Mouse (Mus musculus): ENCODE results near the gene Ggt5. TPM values are rescaled to one million over a fixed set of nuclear protein-coding genes. Genes with fewer than 3 reads are reported as not detected.
"Not testable (repeated sequence)": the region's sequence is repeated elsewhere in the genome, so short reads cannot be mapped to it uniquely, and the experiment has no call there.

The Ggt5 gene
- 1 to 10 TPM; 2.6 to 5.0 (median 4.3) TPM for total RNA-seq (2022)

DNA sequence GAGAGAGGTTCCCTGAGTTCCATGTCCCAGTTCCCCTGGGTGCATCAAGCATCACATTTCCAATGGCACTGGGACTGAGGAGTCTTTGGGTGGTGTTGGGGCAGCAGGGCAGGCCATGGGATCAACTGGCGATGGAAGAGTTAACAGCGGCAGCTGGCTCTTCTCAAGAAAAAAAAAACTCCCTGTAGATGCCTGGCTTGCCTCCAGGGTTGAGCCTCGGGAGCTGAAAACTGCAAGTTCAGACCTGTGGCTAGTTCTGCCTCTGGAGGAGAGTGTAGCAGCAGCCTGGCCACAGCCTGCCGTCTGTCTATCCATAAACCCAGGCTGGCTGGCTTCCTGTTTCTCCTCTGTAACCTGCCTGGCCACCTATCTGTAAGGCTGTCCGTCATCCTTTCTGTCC lies at the start of gene Ggt5:
Gene Ggt5 (plus strand): TSS at position 212 of the 400 bp plus-strand sequence.
- no peak for DNase-seq (ENCODE audit: low spot score in 2 of 2)

DNA sequence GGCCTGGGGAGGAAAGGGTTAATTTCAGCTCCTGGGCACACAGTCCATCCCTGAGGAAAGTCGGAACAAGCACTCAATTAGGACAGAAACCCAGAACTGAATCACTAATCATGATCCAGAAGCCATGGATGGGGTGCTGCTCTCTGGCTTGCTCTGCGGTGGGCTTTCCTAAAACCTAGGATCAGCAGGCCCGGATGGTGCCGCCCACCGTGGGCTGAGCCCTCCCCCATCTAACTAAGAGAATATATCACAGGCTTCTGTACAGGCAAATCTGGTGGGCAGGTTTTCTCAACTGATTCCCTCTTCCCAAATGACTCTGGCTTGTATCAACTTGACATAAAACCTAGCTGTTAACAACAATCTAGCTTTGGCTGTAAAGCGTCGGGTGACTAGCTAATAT lies 41.2 kb upstream of the Ggt5 start:
- DNase-seq (ENCODE audit: low spot score in 2 of 2), result no peak

DNA sequence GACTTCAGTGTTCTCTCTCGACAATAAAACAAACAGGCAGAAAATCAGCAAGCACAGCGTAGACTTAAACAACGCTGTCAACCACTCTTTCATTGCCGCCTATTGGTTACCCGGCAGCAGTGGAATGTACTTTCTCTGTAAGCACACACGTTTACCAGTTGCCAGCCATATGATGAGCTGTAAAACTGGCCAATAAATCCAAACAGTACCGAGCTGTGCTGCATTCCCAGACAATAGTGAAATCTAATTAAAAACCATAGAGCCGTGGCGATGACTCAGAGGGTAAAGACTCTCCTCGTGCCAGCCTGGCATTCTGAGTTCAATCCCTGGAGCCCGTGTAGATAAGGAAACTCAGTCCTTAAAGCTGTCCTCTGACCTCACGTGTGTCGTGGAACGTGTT lies 40.7 kb upstream of the Ggt5 start:
- no peak for DNase-seq (ENCODE audit: low spot score in 2 of 2)

DNA sequence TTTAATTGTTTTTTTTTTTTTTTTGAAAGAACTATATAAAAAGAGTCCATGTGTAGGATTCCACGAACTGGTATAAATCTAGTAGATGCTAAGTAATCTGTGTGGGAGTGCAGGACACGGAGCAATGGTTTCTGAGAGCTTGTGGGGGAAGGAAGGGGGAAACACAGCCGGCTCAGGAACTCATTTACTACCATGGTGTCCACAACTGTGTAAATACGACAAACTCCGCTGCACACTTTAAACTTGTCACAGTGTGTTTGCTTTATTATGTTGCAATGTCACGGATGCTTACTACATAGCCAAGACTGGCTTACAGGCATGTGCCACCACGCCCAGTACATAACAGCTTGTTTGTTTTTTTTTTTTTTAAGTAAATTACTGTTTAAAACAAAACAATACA lies 39.3 kb upstream of the Ggt5 start:
- DNase-seq (ENCODE audit: low spot score in 2 of 2), result no peak

DNA sequence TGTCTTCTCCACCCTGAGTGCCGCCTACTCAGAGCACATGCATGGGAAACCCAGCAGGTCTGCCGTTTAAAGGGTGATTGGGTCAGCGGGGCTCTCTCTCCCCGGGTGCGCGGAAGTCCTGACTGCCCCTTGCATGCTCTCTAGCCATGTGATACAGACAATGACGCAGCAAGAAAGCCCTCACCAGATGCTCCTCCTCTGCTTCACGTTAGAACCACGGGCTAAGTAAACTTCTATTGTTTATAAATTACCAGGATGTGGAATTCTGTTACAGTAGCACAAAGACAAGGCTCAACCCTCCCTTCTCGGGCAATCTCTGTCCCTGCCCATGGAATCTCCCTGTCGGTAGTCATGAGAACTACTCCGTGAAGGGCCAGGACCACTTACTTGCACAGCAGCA lies 38.0 kb upstream of the Ggt5 start:
- DNase-seq (ENCODE audit: low spot score in 2 of 2), result no peak

DNA sequence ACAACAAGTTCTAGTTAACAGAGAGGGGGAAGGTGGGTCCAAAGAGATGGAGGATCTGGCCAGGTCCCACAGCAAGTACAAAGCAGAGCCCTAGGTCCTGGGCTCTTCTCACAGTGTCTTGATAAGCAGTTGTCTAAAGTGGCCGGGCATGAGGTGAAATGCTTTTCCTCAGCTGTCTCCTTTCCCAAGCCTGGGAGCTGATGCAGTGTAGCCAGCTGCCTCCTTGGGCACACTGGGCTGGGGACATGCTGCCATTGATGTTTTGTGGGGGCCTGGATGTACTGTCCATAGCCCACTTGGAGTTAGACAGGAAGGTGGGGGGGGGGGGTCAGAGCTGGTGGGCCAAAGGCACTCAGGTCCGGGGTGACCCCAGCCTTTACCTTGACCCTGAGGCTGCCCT lies 37.0 kb upstream of the Ggt5 start:
- DNase-seq (ENCODE audit: low spot score in 2 of 2), result no peak

DNA sequence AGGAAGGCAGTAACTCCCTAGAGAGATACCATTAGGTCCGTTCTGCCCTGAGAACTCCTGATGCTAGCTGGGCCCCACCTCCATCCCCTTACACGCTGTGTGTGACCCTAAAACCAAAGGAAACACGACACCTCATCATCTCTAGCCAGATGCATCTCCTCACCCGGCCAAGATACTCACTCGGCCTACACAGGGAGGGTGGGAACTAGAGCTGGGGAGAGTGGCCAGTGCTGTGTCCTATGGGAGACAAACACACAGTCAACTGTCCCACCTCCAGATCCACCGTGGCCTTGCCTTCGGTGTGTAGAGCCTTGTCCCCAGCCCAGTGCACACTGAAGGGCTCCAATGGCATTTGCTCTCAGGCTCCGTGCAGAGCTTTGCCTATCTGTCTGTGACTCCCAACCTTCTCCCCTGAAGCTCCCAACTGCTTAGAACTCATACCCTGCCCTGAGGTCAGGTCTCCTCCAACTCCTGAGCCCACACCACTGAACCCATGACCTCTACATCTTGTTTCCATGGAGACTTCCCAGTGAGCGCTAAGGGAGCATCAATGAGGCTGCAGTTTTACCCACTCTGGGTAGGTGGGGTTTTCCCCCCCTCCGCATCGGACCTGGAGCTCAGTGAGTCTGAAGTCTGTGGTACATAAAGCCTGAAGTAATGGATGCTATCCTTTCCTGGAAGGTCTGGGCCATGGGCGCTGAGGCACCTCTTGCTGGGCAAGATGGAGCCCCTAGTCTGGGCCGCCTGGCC lies 36.3 kb upstream of the Ggt5 start:
- no peak for DNase-seq (ENCODE audit: low spot score in 2 of 2)

DNA sequence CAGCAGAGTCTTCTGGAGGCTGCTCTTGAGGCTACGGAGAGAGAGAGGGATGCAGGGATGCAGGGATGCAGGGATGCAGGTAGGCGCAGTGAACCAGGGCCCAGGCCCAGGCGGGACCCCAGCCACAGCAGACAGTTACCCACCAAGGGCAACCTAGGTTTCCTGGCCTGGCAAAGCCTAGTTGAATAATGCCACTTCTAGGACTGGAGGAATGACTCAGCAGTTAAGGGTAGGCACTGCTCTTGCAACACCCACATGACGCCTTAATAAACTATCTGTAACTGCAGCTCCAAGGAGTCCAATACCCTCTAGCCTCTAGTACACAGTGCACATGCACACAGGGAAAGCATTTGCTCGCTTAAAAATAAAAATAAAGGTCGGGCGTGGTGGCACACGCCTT lies 35.0 kb upstream of the Ggt5 start:
- no peak for DNase-seq (ENCODE audit: low spot score in 2 of 2)

DNA sequence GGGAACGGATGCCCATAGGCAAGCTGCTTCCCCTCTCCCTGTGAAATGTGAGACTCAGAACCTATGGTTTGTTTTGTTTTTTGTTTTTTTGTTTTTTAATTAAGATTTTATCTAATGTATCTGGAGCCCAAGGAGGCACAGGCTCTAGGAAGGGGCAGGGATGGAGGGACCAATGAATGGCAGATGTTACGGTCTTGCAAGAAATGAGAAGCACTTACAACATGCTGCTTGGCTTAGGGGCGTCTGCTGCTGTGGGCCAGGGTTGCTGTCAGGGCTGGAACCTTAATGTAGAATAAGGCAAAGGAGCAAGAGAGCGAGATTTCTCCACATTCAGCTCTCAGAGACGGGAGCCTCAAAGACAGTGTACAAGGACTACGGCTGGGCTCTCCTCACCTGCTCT lies 33.6 kb upstream of the Ggt5 start:
- no peak for DNase-seq (ENCODE audit: low spot score in 2 of 2)

DNA sequence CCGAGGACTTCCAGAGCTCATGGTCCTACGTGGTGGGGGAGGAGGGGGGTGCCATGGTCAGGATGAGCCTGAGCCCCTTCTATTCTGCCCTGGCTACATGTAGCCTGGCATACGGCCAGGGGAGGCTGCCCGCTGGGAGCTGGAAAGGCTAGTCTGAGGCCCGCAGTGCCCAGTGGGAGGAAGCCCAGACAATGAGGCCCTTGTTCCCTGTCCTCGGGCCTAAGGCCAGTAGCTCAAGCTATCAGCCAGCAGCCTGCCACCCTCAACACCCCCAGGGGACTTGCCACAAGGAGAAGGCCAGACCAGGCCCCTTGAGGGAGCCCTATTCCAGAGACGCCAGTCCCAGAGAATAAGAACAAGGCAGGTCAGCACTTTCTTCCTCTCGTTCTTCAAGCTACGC lies 33.1 kb upstream of the Ggt5 start:
- DNase-seq (ENCODE audit: low spot score in 2 of 2), result peak; percentile 83 to 90

DNA sequence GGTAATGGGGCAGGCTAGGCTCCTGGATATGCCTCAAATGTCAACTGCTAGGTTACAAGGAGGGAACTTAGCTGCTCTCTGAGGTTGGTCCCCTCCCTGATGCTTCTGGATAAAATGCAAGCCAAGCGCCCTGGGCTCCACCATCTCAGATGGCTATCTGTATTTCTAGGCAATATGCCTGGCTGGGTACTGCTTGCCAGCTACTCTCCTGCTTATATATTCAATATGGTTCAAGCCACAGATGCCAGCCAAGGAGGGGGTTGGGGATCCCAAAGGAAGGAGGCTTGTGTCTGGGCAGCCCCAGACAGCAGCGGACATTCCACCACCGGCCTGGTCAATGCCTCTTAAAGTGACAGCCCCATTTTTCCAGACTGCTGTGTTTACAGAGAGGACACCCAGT lies 30.6 kb upstream of the Ggt5 start:
- DNase-seq (ENCODE audit: low spot score in 2 of 2), result peak in 1 of 2 experiments; percentile 24

DNA sequence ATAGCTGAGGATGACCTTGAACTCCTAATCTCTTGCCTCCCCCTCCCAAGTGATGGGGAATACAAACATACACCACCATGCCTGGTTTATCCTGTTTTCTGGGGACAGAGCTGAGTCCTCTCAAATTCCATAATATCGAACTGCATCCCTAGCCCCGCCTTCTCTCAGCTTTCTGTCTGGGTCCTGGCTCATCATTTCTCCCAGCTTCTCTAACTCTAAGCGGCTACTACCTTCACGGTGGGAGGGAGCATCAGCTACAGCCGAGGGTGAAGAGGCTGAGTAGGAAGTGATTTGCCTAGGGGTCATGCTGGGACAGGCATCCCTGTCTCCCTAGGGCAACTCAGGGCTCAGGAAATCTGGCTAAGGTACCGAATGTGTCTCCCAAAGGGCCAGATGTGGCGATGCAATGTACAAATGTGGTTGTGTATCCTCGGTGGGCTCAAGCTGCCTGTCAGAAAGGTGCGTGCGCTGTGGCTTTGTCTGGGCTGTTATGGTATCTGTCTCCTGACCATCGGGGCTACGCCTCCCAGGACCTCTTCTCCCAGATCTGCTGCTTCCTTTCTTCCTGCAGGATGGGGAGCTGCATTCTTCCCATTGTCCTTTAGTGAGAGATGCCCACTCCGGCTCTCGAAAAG lies 30.0 kb upstream of the Ggt5 start:
- DNase-seq (ENCODE audit: low spot score in 2 of 2), result no peak

DNA sequence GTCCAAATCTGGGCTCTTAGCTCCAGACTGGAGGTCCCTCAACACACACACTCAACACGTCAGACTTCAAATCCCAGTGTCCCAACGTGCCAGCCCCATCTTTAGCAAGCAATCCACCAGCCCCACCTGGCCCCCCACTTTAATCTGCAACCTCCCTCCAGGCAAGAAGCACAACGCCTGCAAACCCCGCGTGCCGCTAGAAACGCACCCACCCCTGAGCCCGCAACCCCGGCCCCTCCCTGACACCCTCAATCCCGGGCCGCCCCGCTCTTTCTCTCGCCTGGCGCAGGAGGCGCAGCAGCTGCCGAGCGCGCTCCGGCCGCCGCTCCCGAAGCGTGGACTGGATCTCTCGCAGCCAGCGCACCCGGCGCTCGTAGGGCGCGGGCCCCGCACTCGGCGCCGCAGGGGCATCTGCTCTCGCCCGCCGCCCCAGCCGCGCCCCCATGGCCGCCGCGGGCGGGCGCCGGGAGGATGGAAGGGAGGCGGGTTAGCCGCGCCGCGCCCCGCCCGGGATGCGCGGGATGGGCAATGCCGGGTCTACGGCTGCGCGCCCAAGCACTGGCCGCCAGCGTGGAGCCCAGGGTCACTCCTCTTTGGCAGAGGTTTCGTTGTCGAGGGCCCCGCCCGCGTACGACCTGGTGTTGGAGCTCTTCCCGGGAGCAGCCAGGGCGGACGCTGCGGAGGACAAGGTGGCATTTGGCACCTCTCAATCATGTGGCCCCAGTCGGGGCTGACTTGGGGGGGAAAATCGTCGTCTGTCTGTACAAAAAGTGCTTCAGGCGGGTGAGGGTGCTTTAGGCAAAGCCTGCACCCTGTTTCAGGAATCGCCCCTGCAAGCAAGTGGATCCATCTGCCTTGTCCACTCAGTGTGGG lies 29.2 kb upstream of the Ggt5 start, which contains the start of gene Lrrc75b:
Gene Lrrc75b (minus strand): TSS at position 655 of the 873 bp plus-strand sequence.
- peak in 1 of 2 experiments; percentile 20 for DNase-seq (ENCODE audit: low spot score in 2 of 2)

DNA sequence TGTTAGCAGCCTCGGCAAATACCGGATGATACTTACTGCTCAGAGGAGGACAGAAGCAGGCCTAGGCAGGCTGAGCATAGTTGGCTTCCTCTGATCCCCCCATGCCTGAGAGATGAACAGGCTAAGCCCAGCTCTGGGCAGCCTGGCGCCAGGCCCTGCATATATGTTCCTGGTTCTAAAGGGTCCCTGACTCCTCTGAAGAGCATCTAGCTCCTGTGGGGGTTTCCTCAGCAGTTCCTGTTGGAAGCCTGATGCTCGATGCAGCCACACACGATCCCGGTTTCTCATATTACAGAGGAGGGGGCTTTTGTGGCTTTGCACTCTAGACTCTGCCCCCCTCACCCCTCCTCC lies 28.6 kb upstream of the Ggt5 start:
- no peak for DNase-seq (ENCODE audit: low spot score in 2 of 2)

DNA sequence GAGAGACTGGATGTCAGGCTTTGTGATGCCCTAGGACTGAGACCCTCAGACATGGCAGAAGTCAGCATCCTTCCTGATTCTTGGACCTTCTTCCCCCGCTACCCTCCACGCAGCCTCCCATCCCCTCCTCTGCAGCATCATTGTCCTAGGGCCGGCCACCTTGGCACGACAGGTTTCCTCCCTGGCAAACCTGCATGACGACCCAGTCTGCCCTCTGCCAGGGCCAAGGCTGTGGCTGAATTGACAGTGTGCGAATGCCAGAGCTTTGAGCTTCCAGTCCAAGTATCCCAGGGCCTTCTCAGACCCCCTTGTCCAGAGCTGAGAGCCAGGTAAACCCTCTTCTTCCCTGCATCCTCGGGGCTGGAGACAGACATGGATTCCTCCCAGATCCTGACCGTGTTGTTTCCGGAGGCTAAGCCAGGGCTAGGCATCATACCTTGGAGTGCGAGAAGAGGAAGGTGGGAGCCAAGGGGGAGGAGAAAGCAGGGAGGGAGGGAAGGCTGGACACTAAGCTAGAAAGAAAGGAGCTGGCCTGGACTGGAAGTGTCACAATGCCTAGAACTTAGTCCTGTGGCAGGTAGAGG lies 28.0 kb upstream of the Ggt5 start, which contains the start of gene Ggt1:
Gene Ggt1 (plus strand): TSS at position 534 of the 584 bp plus-strand sequence.
- DNase-seq (ENCODE audit: low spot score in 2 of 2), result no peak

DNA sequence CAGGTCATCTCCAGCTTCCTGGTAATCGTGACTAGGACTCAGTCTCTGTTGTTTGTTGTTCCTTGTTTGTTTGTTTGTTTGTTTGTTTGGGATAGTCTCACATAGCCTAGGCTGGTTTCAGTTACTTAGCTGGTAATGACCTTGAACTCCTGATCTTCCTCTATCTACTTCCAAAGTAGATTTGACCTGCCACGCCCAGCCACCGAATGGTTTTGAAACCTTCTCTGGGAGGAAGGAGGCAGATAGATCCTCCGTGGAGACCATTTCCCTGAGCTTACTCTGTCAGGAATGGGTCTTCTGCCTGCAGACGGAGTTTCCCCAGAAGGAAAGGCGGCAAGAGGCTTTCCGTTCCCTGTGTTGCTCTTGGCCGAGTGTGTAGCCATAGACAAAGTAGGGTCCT lies 26.5 kb upstream of the Ggt5 start:
- DNase-seq (ENCODE audit: low spot score in 2 of 2), result no peak

DNA sequence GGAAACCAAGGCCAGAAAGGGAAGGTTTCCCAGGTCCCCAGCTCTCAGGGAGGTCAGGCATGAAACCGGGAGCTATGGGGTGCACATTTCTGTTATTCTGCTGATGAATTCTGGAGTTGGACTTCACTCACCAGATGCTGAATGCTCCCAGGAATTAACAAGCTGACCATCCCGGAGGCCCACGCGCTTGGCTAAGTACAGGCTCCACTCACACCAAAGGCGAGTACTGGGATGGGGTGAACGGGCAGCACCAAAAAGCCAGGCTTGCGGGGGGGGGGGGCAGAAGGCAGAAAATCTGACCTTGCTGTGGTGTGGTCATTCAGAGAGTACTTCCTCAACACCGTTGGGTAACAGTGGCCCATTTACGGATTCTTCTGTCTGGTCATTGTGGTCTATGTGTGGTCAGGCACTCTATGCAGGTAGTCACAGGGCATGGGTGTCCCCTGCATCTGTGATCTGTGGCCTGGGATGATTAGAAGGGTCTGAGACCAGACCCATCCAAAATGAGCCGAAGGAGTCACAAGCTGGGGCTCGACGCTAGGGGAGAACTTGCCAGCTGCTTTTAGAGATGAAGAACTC lies 24.4 kb upstream of the Ggt5 start:
- no peak for DNase-seq (ENCODE audit: low spot score in 2 of 2)

DNA sequence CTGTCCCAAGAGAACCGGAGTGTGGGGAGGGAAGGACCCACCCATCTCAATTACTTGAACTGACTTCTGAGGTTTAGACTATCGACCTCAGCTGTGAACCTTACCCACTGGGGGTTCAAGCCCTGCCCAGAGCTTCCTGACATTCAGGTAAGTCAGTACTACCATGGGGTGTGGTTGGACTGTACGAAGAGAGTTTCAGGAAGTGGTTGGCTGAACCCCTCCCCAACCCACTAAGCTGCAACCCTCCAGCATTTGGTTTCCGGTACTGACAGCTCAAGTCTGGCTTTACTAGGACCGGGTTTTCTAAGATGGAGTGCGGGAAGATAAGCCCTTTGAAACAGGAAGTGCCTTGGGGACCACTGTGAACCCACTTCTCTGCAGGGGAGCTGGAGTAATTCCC lies 23.7 kb upstream of the Ggt5 start:
- DNase-seq (ENCODE audit: low spot score in 2 of 2), result no peak

DNA sequence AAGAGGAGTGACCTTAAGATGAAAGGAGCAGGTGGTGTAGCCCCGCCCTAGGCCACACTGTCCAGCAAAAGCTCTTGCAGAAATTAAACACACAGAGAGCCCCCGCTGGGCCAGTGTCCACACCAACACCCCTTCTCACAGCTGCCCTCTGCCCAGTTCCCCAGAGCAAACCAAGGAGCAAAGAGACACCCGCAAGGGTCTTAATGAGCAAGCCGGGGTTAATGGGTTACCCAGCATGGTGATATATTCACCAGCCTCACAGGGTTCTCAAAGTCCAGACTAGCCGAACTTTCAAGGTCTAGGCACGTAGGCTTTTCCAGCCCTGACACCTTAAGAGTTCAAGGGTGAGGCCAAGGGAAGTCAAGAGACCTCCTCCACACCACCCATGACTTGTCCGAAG lies 23.2 kb upstream of the Ggt5 start:
- no peak for DNase-seq (ENCODE audit: low spot score in 2 of 2)

DNA sequence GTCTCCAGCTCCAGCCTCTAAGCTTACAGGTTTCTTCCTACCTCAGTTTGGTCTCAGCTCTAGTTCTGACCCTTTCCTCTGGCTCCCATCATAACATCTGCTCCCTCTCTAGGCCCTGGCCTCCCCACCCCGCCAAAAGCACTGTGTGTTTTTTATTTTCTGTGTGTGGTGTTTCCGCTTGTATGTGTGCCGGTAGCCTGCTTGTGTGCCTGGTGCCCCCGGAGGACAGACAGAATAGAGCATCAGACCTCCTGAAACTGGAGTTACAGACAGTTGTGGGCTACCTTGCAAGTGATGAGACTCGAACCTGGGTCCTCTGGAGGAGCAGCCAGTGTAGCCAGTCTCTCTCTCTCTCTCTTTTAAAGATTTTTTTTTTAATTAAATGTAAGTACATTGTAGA lies 22.8 kb upstream of the Ggt5 start:
- no peak for DNase-seq (ENCODE audit: low spot score in 2 of 2)

DNA sequence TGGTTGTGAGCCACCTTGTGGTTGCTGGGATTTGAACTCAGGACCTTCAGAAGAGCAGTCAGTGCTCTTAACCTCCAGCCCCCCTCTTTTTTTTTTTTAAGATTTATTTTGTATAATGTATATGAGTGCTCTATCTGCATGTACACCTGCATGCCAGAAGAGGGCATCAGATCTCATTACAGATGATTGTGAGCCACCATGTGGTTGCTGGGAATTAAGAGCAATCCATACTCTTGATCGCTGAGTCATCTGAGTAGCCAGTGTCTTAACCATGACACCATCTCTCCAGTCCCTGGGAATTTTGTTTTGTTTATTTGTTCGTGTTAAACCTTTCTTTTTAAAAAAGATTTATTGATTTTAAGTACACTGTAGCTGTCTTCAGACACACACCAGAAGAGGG lies 22.4 kb upstream of the Ggt5 start:
- not testable (repeated sequence) for DNase-seq (ENCODE audit: low spot score in 2 of 2)

All from layer of hippocampus, adult 8-10 months (tissue).